Mouse (Mus musculus) liver, embryonic 14.5 days (tissue): ENCODE measurements around the gene Mtch2. TPM values are rescaled to one million over a fixed set of nuclear protein-coding genes. Genes with fewer than 3 reads are reported as not detected.

Source experiments
- ATAC-seq: fragments of 200-750 bp; cut with Nextera tagmentation; 2 replicates; pipeline ENCODE4 v1.8.0; 2017; ENCODE audit warnings: moderate number of reproducible peaks, mild to moderate bottlenecking, moderate library complexity; ENCODE audit not compliant: insufficient read depth
- DNase-seq, 3 experiments: peaks; one replicate each; pipeline ENCODE4 v3.0.0-alpha.2; 2012 to 2013; ENCODE audit warnings: low read depth in 3 of 3, low spot score in 3 of 3
- H3K27ac ChIP-seq: fragments of 300-500 bp; sonication (generic); 2 replicates; pipeline ENCODE4 v1.5.1; 2014; ENCODE audit warnings: moderate library complexity, mild to moderate bottlenecking, control low read depth, inconsistent platforms
- H3K27me3 ChIP-seq: fragments of 300-500 bp; sonication (generic); 2 replicates; pipeline ENCODE4 v1.6.1; 2014; ENCODE audit warnings: mild to moderate bottlenecking, low read length, moderate library complexity; ENCODE audit not compliant: control insufficient read depth, insufficient read depth
- H3K36me3 ChIP-seq: fragments of 300-500 bp; sonication (generic); replicated peaks from 2 replicates; pipeline ENCODE4 v1.6.1; 2014; ENCODE audit warnings: low read depth; ENCODE audit not compliant: control insufficient read depth, insufficient read depth
- H3K4me1 ChIP-seq, 2 experiments: fragments of 200-500 bp in 1 of 2; fragments of 300-500 bp in 1 of 2; sonication (generic) in 1 of 2; replicated peaks; 2 replicates each; pipeline ENCODE4 v1.6.1; 2012 to 2014; ENCODE audit warnings: antibody characterized with exemption in 1 of 2, inconsistent platforms in 1 of 2, low read length in 1 of 2; ENCODE audit not compliant: control insufficient read depth in 2 of 2, insufficient read depth in 2 of 2
- H3K4me2 ChIP-seq: fragments of 300-500 bp; sonication (generic); 2 replicates; pipeline ENCODE4 v1.6.1; 2014; ENCODE audit warnings: low read depth, mild to moderate bottlenecking, control low read depth, moderate library complexity
- H3K4me3 ChIP-seq, 2 experiments: fragments of 200-500 bp in 1 of 2; fragments of 300-500 bp in 1 of 2; sonication (generic) in 1 of 2; 2 replicates each; pipeline ENCODE4 v1.5.1; 2012 to 2014; ENCODE audit warnings: low read depth in 2 of 2, low read length in 2 of 2, mild to moderate bottlenecking in 2 of 2, control low read depth in 1 of 2, inconsistent platforms in 1 of 2, moderate library complexity in 1 of 2; ENCODE audit not compliant: insufficient read depth in 1 of 2
- H3K9ac ChIP-seq: fragments of 300-500 bp; sonication (generic); replicated peaks from 2 replicates; pipeline ENCODE4 v1.6.1; 2014; ENCODE audit warnings: mild to moderate bottlenecking, control low read depth, moderate library complexity
- H3K9me3 ChIP-seq: fragments of 300-500 bp; sonication (generic); 2 replicates; pipeline ENCODE4 v1.6.1; 2016; ENCODE audit warnings: low read length, mixed read lengths; ENCODE audit not compliant: control insufficient read depth
- CTCF ChIP-seq: IDR thresholded peaks from 2 replicates; pipeline ENCODE4 v1.5.1; 2016; ENCODE audit warnings: antibody characterized with exemption, low read depth, control low read depth
- EP300 ChIP-seq: IDR thresholded peaks from 2 replicates; pipeline ENCODE4 v1.6.1; 2016; ENCODE audit warnings: antibody characterized with exemption, low read depth
- WGBS: fragments of 180-500 bp; shearing (Covaris S2); extraction: QIAGEN DNeasy Blood & Tissue Kit; methylation state at CpG from one replicate; pipeline ENCODE4 v1.1.7; 2014; ENCODE audit not compliant: insufficient replicate concordance; 5-methylcytosine and 5-hydroxymethylcytosine counted together
- polyA plus RNA-seq, 2 experiments: library from polyadenylated mRNA; depleted of rRNA in 1 of 2; stranded (reverse) in 1 of 2; unstranded in 1 of 2; fragments of >200 nt; fragmentation: Nextera tagmentation in 1 of 2; extraction: Ambion mirVana in 1 of 2; gene quantifications; 2 replicates each; pipeline versions ENCODE4 v1.2.1 to v1.2.3; 2012 to 2014

Gene Mtch2
- polyA plus RNA-seq, 2 experiments = 52.2 to 128 TPM

DNA sequence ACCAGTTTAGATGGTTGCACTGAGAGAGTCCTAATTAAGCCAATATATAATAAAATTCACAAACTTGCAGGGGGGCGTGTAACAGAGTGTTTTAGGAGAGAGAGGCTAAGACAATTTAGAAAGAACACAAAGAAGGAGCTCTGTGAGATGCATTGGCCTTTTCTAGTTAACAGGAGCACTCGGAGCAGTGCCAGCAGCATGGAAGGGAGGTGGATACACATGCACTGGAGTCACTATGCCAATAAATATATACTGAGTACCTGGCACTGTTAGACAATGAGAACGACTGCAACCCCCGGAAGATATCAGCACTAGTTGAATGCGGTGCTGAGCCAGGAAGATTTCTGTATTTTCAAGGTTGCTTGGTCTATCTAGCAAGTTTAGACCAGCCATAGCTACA is 2.7 kb upstream of the Mtch2 start:
- WGBS = 70% methylated on average over 5 of the region's 5 CpGs
- Histone ChIP-seq H3K27ac (no peak overlapping the region), H3K9ac (no peak overlapping the region), H3K9me3 (no peaks in the 10 kb centered on the region), H3K4me2 (no peak overlapping the region), H3K36me3 (no peaks in the 10 kb centered on the region), H3K27me3 (no peaks in the 10 kb centered on the region), H3K4me1 (peaks cover 19% of the 10 kb centered on the region in 2 experiments), H3K4me3 (no peak overlapping the region)
- DNase-seq (no peak), ATAC-seq (no peak)
- no peak for TF ChIP-seq EP300
- TF ChIP-seq CTCF = no peak

DNA sequence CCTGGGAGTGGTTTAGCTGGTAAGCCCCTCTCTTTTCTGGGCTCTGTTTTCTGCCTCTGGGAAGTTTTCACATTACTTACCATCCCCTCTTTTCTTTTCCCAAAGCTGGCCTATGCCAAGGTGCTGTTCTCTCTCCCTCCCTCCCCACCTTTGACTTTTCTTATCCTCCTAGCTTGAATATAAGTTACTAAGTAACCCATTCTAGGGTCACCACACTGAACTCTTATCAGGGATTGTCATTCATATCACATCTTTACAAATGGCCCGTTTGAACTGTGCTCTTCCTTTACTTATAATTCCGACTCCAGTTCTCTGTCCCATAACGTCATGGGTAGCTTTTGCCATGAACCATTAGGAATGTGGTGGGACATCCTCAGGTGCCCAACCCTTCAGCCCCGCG is 1.7 kb upstream of the Mtch2 start:
- ATAC-seq = no peak
- H3K4me2 ChIP-seq = no peak overlapping the region

DNA sequence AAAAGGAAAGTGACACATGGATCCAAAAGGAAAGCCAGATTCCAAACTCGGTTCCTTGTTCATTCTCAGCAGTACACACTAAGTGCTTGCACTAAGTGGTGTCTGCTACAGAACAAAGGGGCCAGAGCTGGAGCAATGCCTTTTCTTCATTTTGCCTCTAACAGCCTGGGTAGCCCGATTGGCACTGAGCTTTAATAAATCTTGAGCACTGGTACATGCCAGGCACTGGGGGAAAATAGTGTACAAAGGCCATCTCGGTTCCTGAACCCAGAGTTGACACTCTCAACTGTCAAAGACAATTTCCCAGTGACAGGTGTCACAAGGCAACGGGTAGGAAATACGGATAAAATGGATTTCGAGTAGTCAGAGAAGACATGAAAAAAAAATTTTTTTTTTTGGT is 784 bp upstream of the Mtch2 start:
- H3K4me1 ChIP-seq = peaks cover 19% of the 10 kb centered on the region in 2 experiments
- no peaks in the 10 kb centered on the region for H3K27me3 ChIP-seq
- peak overlapping the region in 1 of 2 experiments; percentile 68; a peak in 2 of 4 replicates for H3K4me3 ChIP-seq
- no peaks in the 10 kb centered on the region for H3K9me3 ChIP-seq
- TF ChIP-seq EP300 = no peak
- TF ChIP-seq CTCF = no peak
- H3K4me2 ChIP-seq = peak overlapping the region; percentile 80
- DNase-seq (no peak), ATAC-seq (no peak)
- no peak overlapping the region for H3K27ac ChIP-seq
- H3K9ac ChIP-seq = peak overlapping the region; percentile 55
- peaks cover 8% of the 10 kb centered on the region for H3K36me3 ChIP-seq
- WGBS = 54% methylated on average over 6 of the region's 6 CpGs

More for the DNA sequence above, 1.7 kb upstream of the Mtch2 start:
- Histone ChIP-seq H3K4me3 (no peak overlapping the region), H3K27me3 (no peaks in the 10 kb centered on the region), H3K27ac (no peak overlapping the region), H3K9ac (no peak overlapping the region), H3K9me3 (no peaks in the 10 kb centered on the region), H3K36me3 (peaks cover under 1% of the 10 kb centered on the region; the same call in 1 of the 2 replicates), H3K4me1 (peaks cover 19% of the 10 kb centered on the region in 2 experiments)
- no peak for TF ChIP-seq CTCF
- TF ChIP-seq EP300 = no peak
- no peak for DNase-seq
- WGBS = 50% methylated on average over 5 of the region's 5 CpGs

DNA sequence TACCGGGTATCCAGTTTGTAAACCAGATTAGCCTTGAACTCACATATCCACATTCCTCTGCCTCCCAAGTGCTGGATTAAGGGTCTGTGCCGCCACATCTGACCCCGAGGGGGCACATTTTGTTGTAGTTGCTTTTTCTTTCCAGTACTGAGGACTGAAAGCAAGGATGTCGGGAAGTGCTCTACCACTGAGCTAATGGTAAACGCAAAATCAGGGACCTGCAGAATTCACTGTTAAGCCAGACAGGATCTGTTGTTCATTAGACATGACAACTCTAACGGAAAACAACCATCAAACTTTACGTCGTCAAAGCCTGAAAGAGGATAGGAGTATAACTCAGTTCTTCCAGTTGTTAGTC is 379 bp upstream of the Mtch2 start:
- H3K9ac ChIP-seq = peak overlapping the region; percentile 55
- peak in 1 of 3 experiments; percentile 19 for DNase-seq
- H3K4me1 ChIP-seq = peaks cover 19% of the 10 kb centered on the region in 2 experiments
- H3K27me3 ChIP-seq = no peaks in the 10 kb centered on the region
- H3K4me2 ChIP-seq = peak overlapping the region; percentile 80
- no peaks in the 10 kb centered on the region for H3K9me3 ChIP-seq
- WGBS = 2% methylated on average over 8 of the region's 8 CpGs
- peaks cover 11% of the 10 kb centered on the region for H3K36me3 ChIP-seq
- H3K4me3 ChIP-seq = peak overlapping the region; percentile 68 to 83
- TF ChIP-seq EP300 (no peak), CTCF (no peak)
- H3K27ac ChIP-seq = peak overlapping the region; percentile 10
- peak; percentile 29 for ATAC-seq

DNA sequence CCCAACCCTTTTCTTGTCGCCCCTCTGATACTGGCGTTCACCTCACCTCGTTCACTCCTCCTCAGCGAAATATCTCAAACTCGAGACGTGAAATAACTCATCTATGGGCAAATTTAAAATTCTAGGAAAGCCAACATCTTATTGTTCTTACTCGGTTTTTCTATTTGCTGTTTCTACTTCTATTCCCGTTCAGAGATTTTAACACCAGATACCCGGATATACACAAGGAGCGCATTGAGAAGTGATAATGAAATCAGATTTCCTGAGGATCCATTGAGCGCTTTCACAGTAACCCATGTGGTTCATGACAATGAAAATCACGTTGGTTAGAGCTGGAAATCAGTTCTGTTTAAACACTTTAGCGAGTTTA is 711 bp downstream of the Mtch2 start:
- Histone ChIP-seq H3K27ac (peak overlapping the region; percentile 56), H3K27me3 (no peaks in the 10 kb centered on the region), H3K4me1 (peaks cover 19% of the 10 kb centered on the region in 2 experiments), H3K9me3 (no peaks in the 10 kb centered on the region), H3K4me2 (peak overlapping the region; percentile 68), H3K4me3 (peak overlapping the region; percentile 68 to 75), H3K36me3 (peaks cover 13% of the 10 kb centered on the region), H3K9ac (peak overlapping the region; percentile 88)
- DNase-seq = no peak
- under 1% methylated on average over 13 of the region's 13 CpGs for WGBS
- ATAC-seq = no peak
- TF ChIP-seq EP300 (no peak), CTCF (no peak)
